7 mouse cellular contexts compared by ENCODE assay signal in the genomic region with DNA sequence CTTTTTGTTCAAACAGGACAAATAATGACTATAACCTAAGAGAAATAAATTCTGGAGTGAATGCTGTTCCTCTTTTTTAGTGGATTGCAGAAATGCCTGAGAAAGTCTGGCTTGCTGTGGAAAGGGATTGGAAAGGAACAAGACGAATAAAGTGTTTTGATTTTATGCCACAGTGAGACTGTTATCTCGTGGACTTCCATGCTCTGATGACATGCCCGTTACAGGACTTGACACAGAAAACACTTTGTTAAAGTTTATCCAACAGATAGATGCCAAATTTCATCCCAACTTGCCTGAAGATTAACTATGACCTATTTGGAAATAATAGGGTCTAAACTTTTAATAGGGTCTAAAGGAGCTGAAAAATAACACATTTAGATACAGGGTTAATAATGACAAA.
DNase-seq lines count a peak whose midpoint lies in the region; ATAC-seq and TF ChIP-seq lines count a peak whose summit lies in the region.
"Not testable (repeated sequence)": the region's sequence is repeated elsewhere in the genome, so short reads cannot be mapped to it uniquely, and the experiment has no call there.

No protein-coding gene starts in this region.

- TF ChIP-seq CTCF in kidney, adult 2 months (conservative IDR thresholded peaks at IDR 0.05; ENCODE audit: insufficient read depth, insufficient read length, low read depth, low read length); liver, adult 2 months (IDR thresholded peaks at IDR 0.05; ENCODE audit: low read depth, low read length); liver, postnatal 0 days (IDR thresholded peaks at IDR 0.05; ENCODE audit: low read depth): not testable (repeated sequence)

- peak; percentile 70 for DNase-seq in kidney, adult 2 months
- peak; percentile 69 for DNase-seq in kidney, adult 9 months
- peak; percentile 14 for DNase-seq in kidney, postnatal 14 days
- peak; percentile 5 to 26 for DNase-seq in kidney, postnatal 25 days
- DNase-seq in kidney, postnatal 36 days: peak; percentile 8 to 54
- DNase-seq in liver, adult 2 months (ENCODE audit: extremely low read depth, low read depth, low spot score): peak; percentile 96
- not testable (repeated sequence) for DNase-seq in liver, postnatal 0 days

- not testable (repeated sequence) for H3K4me2 ChIP-seq in liver, postnatal 0 days (ENCODE audit: low read depth, low read length)

- peak; percentile 69; the same call in 1 of the 2 replicates for ATAC-seq in liver, postnatal 0 days

- H3K27ac ChIP-seq in kidney, adult 2 months (ENCODE audit: insufficient read depth, low read depth, low read length); liver, adult 2 months (replicated peaks; ENCODE audit: insufficient read depth, low read depth, low read length); liver, postnatal 0 days (ENCODE audit: low read depth): not testable (repeated sequence)

- not testable (repeated sequence) for H3K9ac ChIP-seq in liver, adult 2 months (ENCODE audit: low read depth, low read length); liver, postnatal 0 days (replicated peaks)

- H3K4me3 ChIP-seq in kidney, adult 2 months (ENCODE audit: insufficient read depth, low read depth, low read length); liver, adult 2 months (ENCODE audit: insufficient read depth, low read depth, low read length); liver, postnatal 0 days (ENCODE audit: low read depth, low read length): not testable (repeated sequence)

- 33% methylated on average over 3 of the region's 3 CpGs for WGBS in kidney, adult 2 months
- WGBS in liver, adult 2 months: 12% methylated on average over 3 of the region's 3 CpGs
- 42% methylated on average over 3 of the region's 3 CpGs for WGBS in liver, postnatal 0 days (ENCODE audit: insufficient replicate concordance)

- TF ChIP-seq POLR2A in kidney, adult 2 months (IDR thresholded peaks at IDR 0.05; ENCODE audit: low read depth, low read length); liver, adult 2 months (IDR thresholded peaks at IDR 0.05; ENCODE audit: extremely low read depth, insufficient read depth, low read length): not testable (repeated sequence)

- H3K36me3 ChIP-seq in kidney, adult 2 months (ENCODE audit: control insufficient read depth, insufficient read depth, low read length); liver, adult 2 months (ENCODE audit: control insufficient read depth, insufficient read depth, low read length); liver, postnatal 0 days (replicated peaks; ENCODE audit: insufficient read depth, low read length): not testable (repeated sequence)

- not testable (repeated sequence) for H3K27me3 ChIP-seq in kidney, adult 2 months (replicated peaks; ENCODE audit: control insufficient read depth, insufficient read depth, low read length); liver, adult 2 months (ENCODE audit: control insufficient read depth, insufficient read depth, low read length); liver, postnatal 0 days (ENCODE audit: insufficient read depth, low read length)

- H3K4me1 ChIP-seq in kidney, adult 2 months (ENCODE audit: control insufficient read depth, insufficient read depth, low read length); liver, adult 2 months (ENCODE audit: control insufficient read depth, insufficient read depth, low read length); liver, postnatal 0 days (ENCODE audit: insufficient read depth): not testable (repeated sequence)

- not testable (repeated sequence) for H3K79me2 ChIP-seq in liver, adult 2 months (ENCODE audit: control insufficient read depth, insufficient read depth, low read length)

- H3K9me3 ChIP-seq in liver, postnatal 0 days (ENCODE audit: low read length): not testable (repeated sequence)

- TF ChIP-seq EP300 in liver, postnatal 0 days (IDR thresholded peaks at IDR 0.05; ENCODE audit: low read depth): not testable (repeated sequence)
